Mouse (Mus musculus): ENCODE measurements around the gene Ilf3.

DNA sequence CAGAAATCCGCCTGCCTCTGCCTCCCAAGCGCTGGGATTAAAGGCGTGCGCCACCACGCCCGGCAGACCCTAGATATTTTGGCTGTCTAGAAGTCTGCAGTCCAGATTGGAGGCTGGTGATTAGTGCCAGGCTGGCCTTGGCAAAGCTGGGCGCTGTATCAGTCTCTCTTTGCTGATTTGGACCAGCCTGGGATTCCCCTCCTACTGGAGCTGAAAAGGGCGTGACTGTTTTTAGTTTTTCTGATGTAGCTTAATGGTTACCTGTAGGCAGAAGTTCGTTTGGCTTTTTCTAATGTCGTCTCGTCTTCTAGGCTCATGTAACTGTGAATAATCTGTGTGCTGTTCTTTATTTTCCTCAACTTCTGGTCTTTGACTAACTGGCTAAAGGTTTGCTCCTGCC, 1.4 kb downstream of the Ilf3 start:
- TF ChIP-seq GATA1 (IDR thresholded peaks at IDR 0.05; ENCODE audit: low read length), result no peak
- no peak for TF ChIP-seq TAL1 (IDR thresholded peaks at IDR 0.05; ENCODE audit: low read length)
